Mouse (Mus musculus) small intestine, adult 2 months (tissue): Measurements from ENCODE around the gene Ddx11.

Experiments
- CTCF ChIP-seq: fragments of 200-500 bp; IDR thresholded peaks from 2 replicates; pipeline ENCODE4 v1.5.1; 2012; ENCODE audit warnings: low read depth, mild to moderate bottlenecking, control low read depth, inconsistent platforms, low read length, moderate library complexity, mixed read lengths; ENCODE audit not compliant: insufficient replicate concordance, insufficient read length; ENCODE audit errors: extremely low read depth
- POLR2A ChIP-seq: fragments of 200-500 bp; IDR thresholded peaks from 2 replicates; pipeline ENCODE4 v1.6.1; 2012; ENCODE audit warnings: low read depth, mild to moderate bottlenecking, control low read depth, inconsistent platforms, low read length, moderate library complexity

GRCm38 (mm10) chr17:66110746-66111145 is 12.6 kb upstream of the Ddx11 start:
- TF ChIP-seq POLR2A (no peak), CTCF (no peak)
